Mouse (Mus musculus) kidney, embryonic 14.5 days (tissue): Measurements from ENCODE around the gene Atpaf1. TPM values are rescaled to one million over a fixed set of nuclear protein-coding genes. Genes with fewer than 3 reads are reported as not detected.

Source experiments
- ATAC-seq: fragments of 200-750 bp; cut with Nextera tagmentation; 2 replicates; pipeline ENCODE4 v1.8.0; 2017; ENCODE audit warnings: moderate number of reproducible peaks, mild to moderate bottlenecking, moderate TSS enrichment, moderate library complexity; ENCODE audit not compliant: low FRiP score, low TSS enrichment
- H3K27ac ChIP-seq: fragments of 300-500 bp; sonication (generic); 2 replicates; pipeline ENCODE4 v1.5.1; 2014; ENCODE audit warnings: low read depth, mild to moderate bottlenecking, low read length, moderate library complexity, mixed read lengths
- H3K27me3 ChIP-seq: fragments of 300-500 bp; sonication (generic); 2 replicates; pipeline ENCODE4 v1.6.1; 2014; ENCODE audit warnings: mild to moderate bottlenecking, low read length; ENCODE audit not compliant: control insufficient read depth, insufficient read depth
- H3K36me3 ChIP-seq: fragments of 300-500 bp; sonication (generic); 2 replicates; pipeline ENCODE4 v1.6.1; 2014; ENCODE audit warnings: low read length, mixed read lengths; ENCODE audit not compliant: control insufficient read depth, insufficient read depth
- H3K4me1 ChIP-seq: fragments of 300-500 bp; sonication (generic); 2 replicates; pipeline ENCODE4 v1.6.1; 2014; ENCODE audit warnings: low read length, mixed read lengths; ENCODE audit not compliant: control insufficient read depth, insufficient read depth
- H3K4me2 ChIP-seq: fragments of 300-500 bp; sonication (generic); replicated peaks from 2 replicates; pipeline ENCODE4 v1.6.1; 2014; ENCODE audit warnings: low read depth, mild to moderate bottlenecking, low read length
- H3K4me3 ChIP-seq: fragments of 300-500 bp; sonication (generic); 2 replicates; pipeline ENCODE4 v1.5.1; 2014; ENCODE audit warnings: mild to moderate bottlenecking, low read length
- H3K9ac ChIP-seq: fragments of 300-500 bp; sonication (generic); 2 replicates; pipeline ENCODE4 v1.6.1; 2014; ENCODE audit warnings: low read depth, mild to moderate bottlenecking, low read length, moderate library complexity
- H3K9me3 ChIP-seq: fragments of 300-500 bp; sonication (generic); 2 replicates; pipeline ENCODE4 v1.6.1; 2016; ENCODE audit warnings: low read length; ENCODE audit not compliant: control insufficient read depth
- WGBS: fragments of 180-500 bp; shearing (Covaris S2); extraction: QIAGEN DNeasy Blood & Tissue Kit; methylation state at CpG from one replicate; pipeline ENCODE4 v1.1.7; 2014; 5-methylcytosine and 5-hydroxymethylcytosine counted together
- polyA plus RNA-seq: library from polyadenylated mRNA; unstranded; fragments of >200 nt; fragmentation: Nextera tagmentation; extraction: Ambion mirVana; gene quantifications from 2 replicates; pipeline ENCODE4 v1.2.1, GENCODE M21; 2014

Gene Atpaf1
- polyA plus RNA-seq, 1 experiment from 2014 or later, result 63.5 TPM

- peaks cover 24% of the 10 kb centered on the region for H3K36me3 ChIP-seq
- no peak overlapping the region for H3K4me2 ChIP-seq
- H3K27me3 ChIP-seq, result no peaks in the 10 kb centered on the region
- no peaks in the 10 kb centered on the region for H3K9me3 ChIP-seq
- 96% methylated on average over 22 of the region's 22 CpGs for WGBS
- H3K27ac ChIP-seq, result no peak overlapping the region
- peaks cover 8% of the 10 kb centered on the region; the same call in 1 of the 2 replicates for H3K4me1 ChIP-seq
- H3K9ac ChIP-seq, result no peak overlapping the region
- ATAC-seq, result no peak
- no peak overlapping the region for H3K4me3 ChIP-seq
Measured at GRCm38 (mm10) chr4:115831221-115831620, 46.6 kb downstream of the Atpaf1 start.

GRCm38 (mm10) chr4:115832040-115832439 lies 47.4 kb downstream of the Atpaf1 start:
- Histone ChIP-seq H3K9ac (no peak overlapping the region), H3K27me3 (no peaks in the 10 kb centered on the region), H3K4me1 (peaks cover 7% of the 10 kb centered on the region; the same call in 1 of the 2 replicates), H3K27ac (no peak overlapping the region), H3K4me3 (no peak overlapping the region), H3K36me3 (peaks cover 24% of the 10 kb centered on the region), H3K4me2 (no peak overlapping the region), H3K9me3 (no peaks in the 10 kb centered on the region)
- ATAC-seq, result no peak
- 61% methylated on average over 2 of the region's 2 CpGs for WGBS

GRCm38 (mm10) chr4:115835576-115835975 lies 51.0 kb downstream of the Atpaf1 start:
- Histone ChIP-seq H3K4me2 (no peak overlapping the region), H3K27me3 (no peaks in the 10 kb centered on the region), H3K36me3 (peaks cover 24% of the 10 kb centered on the region), H3K4me3 (no peak overlapping the region), H3K9me3 (no peaks in the 10 kb centered on the region), H3K9ac (no peak overlapping the region), H3K27ac (no peak overlapping the region), H3K4me1 (peaks cover 8% of the 10 kb centered on the region)
- ATAC-seq, result no peak
- WGBS, result 67% methylated on average over 2 of the region's 2 CpGs

- 83% methylated on average over 4 of the region's 4 CpGs for WGBS
- H3K4me3 ChIP-seq, result no peak overlapping the region
- ATAC-seq, result no peak
Measured at GRCm38 (mm10) chr4:115838196-115838595, 53.6 kb downstream of the Atpaf1 start.

GRCm38 (mm10) chr4:115838696-115839641 lies 54.4 kb downstream of the Atpaf1 start, which contains the start of gene Mknk1:
Gene Mknk1 (plus strand): TSS chr4:115839198.
- Histone ChIP-seq H3K9me3 (no peaks in the 10 kb centered on the region), H3K27ac (0 out of 2 replicates have a peak within 1 kb of the TSS, but pooled peaks have one; percentile 24), H3K36me3 (peaks cover 6% of the 10 kb centered on the region; the same call in 1 of the 2 replicates), H3K9ac (peak within 1 kb of the TSS; percentile 70), H3K4me1 (peaks cover 8% of the 10 kb centered on the region), H3K4me3 (peak within 1 kb of the TSS; percentile 72), H3K27me3 (no peaks in the 10 kb centered on the region), H3K4me2 (peak within 1 kb of the TSS; percentile 74)
- peak; percentile 97 for ATAC-seq
- 2% methylated on average over 51 of the region's 51 CpGs for WGBS

More at GRCm38 (mm10) chr4:115838196-115838595, 53.6 kb downstream of the Atpaf1 start:
- Histone ChIP-seq H3K9ac (no peak overlapping the region), H3K27me3 (no peaks in the 10 kb centered on the region), H3K27ac (no peak overlapping the region), H3K36me3 (peaks cover 12% of the 10 kb centered on the region; the same call in 1 of the 2 replicates), H3K4me2 (no peak overlapping the region), H3K4me1 (peaks cover 8% of the 10 kb centered on the region), H3K9me3 (no peaks in the 10 kb centered on the region)

- H3K9ac ChIP-seq, result no peak overlapping the region
- H3K9me3 ChIP-seq, result no peaks in the 10 kb centered on the region
- WGBS, result 48% methylated on average over 4 of the region's 4 CpGs
- peak overlapping the region; percentile 72; the same call in 1 of the 2 replicates for H3K4me3 ChIP-seq
- H3K27me3 ChIP-seq, result no peaks in the 10 kb centered on the region
- H3K4me1 ChIP-seq, result peaks cover 8% of the 10 kb centered on the region
- no peak overlapping the region for H3K27ac ChIP-seq
- H3K4me2 ChIP-seq, result peak overlapping the region; percentile 74
- no peaks in the 10 kb centered on the region for H3K36me3 ChIP-seq
- no peak for ATAC-seq
Measured at GRCm38 (mm10) chr4:115839956-115840355, 55.3 kb downstream of the Atpaf1 start.

GRCm38 (mm10) chr4:115840842-115841241 lies 56.2 kb downstream of the Atpaf1 start:
- ATAC-seq, result no peak
- H3K36me3 ChIP-seq, result no peaks in the 10 kb centered on the region
- no peaks in the 10 kb centered on the region for H3K9me3 ChIP-seq
- H3K4me3 ChIP-seq, result no peak overlapping the region
- H3K4me1 ChIP-seq, result peaks cover 8% of the 10 kb centered on the region
- no peak overlapping the region for H3K27ac ChIP-seq
- no peak overlapping the region for H3K4me2 ChIP-seq
- no peak overlapping the region for H3K9ac ChIP-seq
- 94% methylated on average over 4 of the region's 4 CpGs for WGBS
- H3K27me3 ChIP-seq, result no peaks in the 10 kb centered on the region

- WGBS, result 61% methylated on average over 2 of the region's 2 CpGs
- Histone ChIP-seq H3K9me3 (no peaks in the 10 kb centered on the region), H3K9ac (no peak overlapping the region), H3K27ac (no peak overlapping the region), H3K27me3 (no peaks in the 10 kb centered on the region), H3K4me1 (no peaks in the 10 kb centered on the region), H3K4me3 (no peak overlapping the region), H3K36me3 (peaks cover 10% of the 10 kb centered on the region; the same call in 1 of the 2 replicates), H3K4me2 (no peak overlapping the region)
- no peak for ATAC-seq
Measured at GRCm38 (mm10) chr4:115846656-115847055, 62.0 kb downstream of the Atpaf1 start.

- H3K4me2 ChIP-seq, result no peak overlapping the region
- no peaks in the 10 kb centered on the region for H3K27me3 ChIP-seq
- H3K4me1 ChIP-seq, result no peaks in the 10 kb centered on the region
- WGBS, result 69% methylated on average over 5 of the region's 5 CpGs
- no peak overlapping the region for H3K9ac ChIP-seq
- no peak overlapping the region for H3K4me3 ChIP-seq
- H3K36me3 ChIP-seq, result peaks cover 10% of the 10 kb centered on the region; the same call in 1 of the 2 replicates
- no peak overlapping the region for H3K27ac ChIP-seq
- ATAC-seq, result no peak
- no peaks in the 10 kb centered on the region for H3K9me3 ChIP-seq
Measured at GRCm38 (mm10) chr4:115847377-115847776, 62.8 kb downstream of the Atpaf1 start.
